Mouse (Mus musculus) gastrocnemius, postnatal 25 days (tissue): ENCODE results near the gene Fam83f. TPM values are rescaled to one million over a fixed set of nuclear protein-coding genes. Genes with fewer than 3 reads are reported as not detected.

Experiments used
- DNase-seq: peaks from one replicate; pipeline ENCODE4 v3.0.0; 2022
- total RNA-seq, 2 experiments: library from RNA; stranded (reverse); gene quantifications; 1 replicate in 1 of 2; 2 replicates in 1 of 2; pipeline ENCODE4 v1.2.3; 2021

The Fam83f gene
- total RNA-seq, 2 experiments from 2014 or later, result 0.11 to 0.13 TPM

DNA sequence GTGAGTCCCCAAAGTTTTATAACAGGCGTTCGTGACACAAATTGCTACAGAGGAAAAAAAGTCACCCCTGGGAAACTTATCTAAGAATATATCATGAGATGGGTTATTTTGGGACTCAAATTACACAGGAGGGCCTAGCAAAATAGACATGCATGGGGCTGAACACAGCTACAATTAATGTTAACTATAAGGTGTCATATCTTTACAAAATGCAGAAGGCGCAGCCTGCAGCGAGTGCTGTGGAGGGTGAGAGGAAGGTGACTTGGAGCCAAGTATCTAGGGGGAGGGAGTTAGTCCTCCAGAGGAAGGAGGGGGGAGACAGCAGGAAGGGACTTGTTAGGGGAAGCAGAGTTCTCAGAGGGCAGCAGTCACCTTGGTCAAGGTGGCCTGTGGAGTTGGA, 7.2 kb upstream of the Fam83f start:
- DNase-seq, result no peak

DNA sequence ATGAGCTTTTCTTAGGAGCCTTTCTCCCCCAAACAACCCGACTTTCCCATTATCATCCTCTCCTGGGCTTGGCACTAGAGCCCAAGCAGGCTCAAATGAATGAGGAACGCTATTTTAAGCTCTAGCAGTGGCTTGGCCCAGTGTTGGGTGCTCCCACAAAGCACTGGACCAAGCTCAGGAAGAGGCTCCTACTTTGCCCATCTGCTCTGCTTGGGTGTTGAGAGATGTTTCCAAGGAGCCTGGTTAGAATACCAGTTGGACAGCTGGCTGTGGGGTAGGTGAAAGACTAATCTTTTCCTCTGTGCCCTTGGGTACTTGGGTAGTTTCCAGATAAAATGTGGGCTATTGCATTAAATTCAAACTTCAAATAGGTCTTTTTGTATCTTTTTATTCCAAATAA, 1.2 kb downstream of the Fam83f start:
- DNase-seq, result no peak

DNA sequence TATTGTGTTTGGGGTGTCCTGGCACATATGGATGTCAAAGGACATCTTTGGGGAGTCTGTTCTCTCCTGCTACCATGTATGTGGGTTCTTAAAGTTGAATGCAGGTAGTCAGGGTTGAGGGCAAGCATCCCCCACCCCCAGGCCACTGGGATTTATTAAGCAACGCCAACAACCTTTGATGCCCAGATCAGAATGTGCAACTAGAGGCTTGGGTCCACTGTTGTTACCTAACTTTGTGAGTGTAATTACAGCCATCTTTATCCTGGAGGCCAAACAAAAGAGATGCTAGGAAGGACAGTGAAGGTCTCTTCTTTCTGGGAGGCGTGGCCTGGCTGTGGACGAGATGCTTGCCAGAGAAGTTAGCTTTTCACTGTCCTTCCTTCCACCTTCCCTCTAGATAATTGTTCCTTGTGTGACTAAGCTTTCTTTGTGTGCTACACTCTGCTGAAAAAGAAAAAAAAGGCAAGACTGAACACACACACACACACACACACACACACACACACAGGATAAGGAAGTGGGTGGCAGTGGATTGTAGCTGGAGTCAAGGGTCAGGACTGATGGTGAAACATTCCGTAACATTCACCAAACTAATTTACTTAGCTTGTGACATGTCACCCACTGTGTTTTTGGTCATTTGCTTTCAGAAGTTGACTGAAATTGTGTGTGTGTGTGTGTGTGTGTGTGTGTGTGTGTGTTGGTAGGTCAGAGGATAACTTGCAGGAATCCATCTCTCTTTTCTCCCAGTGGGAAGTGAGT, 1.9 kb downstream of the Fam83f start:
- no peak for DNase-seq

DNA sequence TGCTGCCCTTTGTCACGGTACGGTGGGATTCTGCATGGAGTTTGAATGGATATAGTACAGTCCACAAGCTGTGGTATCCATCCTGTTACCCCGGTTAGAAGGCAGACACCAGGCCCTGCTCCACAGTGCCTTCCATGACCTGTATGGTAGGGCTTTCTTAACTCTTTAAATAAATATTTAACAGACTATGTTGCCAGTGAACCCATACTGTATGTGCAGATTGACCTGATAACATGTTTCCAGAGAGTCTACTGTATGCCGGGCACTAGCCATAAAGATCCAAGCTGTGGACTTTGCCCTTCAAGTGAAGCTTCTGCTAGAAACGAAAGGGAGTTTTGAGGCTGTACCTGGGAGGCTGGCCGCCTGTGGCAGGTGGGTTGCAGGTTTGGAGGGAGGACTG, 3.1 kb downstream of the Fam83f start:
- DNase-seq, result no peak

DNA sequence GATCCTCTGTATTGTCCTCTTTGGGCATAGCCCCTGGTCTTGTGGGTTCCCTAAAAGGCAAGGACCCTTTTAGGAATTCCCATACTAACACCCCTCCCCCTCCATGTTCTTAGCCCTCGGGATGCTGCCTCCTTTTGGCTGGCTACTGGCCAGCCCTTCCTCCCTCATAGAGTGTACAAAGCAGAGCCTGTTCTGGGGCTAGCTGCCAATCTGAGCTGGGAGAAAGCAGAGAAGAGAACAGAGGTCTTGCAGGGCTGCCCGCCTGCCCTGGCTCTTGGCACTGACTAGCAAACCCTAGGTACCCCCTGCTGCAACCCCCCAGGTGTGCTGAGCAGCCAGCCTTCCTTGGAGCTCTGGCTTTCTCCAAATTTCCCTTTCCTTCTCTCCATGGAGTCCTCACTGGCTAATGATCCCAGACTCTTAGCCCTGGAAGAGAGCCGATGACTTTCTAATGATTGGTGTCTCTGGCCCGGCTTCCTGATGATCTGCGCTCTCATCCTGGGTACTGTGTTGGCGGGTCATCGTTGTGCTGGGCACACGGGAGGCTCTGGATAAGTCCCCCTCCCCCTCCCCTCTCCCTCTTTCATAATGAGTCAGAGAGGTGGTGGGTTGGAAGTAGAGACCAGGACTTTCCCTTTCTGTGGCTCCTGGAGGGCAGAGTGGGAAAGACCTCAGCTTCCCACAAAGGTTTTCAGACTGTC, 8.0 kb downstream of the Fam83f start:
- DNase-seq, result no peak

DNA sequence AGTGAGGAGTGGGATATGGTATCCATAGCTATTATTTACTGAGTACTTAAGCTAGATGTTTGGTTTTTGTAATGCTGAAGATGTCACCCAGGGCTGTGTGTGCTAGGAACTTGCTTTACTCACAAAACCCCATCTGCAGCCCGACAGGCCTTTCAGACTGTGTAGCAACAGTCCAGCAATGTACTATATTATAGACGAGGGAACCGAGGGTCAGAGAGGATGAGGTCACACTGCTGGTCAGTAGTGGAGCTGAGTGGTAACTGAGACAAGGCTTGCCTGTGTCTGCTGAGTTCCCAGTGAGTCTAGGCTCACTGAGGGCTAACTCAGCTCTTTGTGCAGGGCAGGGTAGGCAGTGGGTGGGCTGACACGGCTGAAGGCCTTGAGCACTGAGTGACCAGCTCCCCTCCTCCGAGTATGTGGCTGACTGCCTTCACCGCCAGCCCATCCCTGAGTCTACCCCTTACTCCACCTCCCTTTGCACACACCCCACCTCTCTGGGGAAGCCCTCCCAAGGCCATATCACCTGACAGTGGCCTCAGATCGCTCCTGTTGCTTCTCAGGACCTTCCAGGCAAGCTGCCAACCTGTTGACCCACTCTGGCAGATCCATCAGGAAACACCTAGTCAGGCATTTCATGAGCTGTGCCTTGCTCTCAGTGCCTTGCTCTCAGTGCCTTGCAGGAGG, 8.8 kb downstream of the Fam83f start:
- no peak for DNase-seq

DNA sequence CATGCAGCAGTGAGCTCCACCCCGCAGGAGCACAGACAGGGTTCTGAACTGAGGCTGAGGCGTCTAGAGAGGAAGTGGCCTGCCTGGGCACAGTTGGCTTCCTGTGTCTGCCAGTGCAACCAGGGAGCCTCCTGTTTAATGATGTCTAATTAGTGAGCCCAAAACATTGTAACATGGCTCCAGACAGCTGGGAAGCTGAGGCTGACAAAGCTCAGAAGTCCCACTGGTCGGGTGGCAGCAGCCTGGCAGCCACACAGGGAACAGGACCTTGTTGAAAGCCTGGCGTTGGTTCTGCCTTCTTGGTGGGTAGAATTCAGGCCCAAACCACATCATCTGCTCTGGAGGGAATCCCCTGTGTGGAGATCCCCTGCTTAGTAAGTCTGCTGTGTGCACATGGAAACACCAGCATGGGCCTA, 9.8 kb downstream of the Fam83f start:
- no peak for DNase-seq

DNA sequence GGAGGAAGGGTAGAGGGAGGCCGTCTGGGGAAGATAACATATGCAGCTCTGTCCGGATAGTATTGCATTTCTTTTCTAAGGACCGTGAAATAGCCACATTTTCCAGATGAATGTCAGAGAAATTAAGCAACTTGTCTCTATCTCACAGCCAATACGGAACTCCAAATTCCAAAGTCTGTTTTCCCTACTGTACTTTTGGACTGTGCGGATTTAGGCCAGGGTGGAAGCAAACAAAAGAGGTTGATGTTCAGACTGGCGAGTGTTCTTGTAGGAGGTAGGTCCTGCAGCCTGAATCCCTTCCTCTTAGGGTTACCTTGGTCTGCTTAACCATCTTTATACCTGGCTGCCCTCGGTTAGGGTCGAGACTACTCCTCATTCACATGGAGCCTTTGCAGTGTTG, 10.7 kb downstream of the Fam83f start:
- DNase-seq, result no peak

DNA sequence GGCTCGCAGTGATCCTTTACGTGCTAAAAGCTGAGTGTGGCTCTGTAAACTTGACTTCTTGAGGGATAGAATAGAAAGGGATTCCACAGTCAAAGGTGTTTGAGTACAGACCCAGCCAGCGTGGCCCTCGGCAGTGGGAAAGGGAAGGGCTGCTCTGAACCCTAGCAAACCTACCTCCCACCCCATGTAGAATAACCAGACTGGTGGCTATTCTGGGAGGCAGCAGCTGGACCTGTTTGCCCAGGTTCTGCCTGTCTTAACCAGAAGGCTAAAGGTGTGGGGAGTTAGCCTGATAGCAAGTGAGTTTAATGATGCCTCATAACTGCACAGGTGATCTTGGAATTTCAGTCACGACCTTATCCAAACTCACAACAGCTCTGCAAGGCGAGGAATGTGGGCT, 11.5 kb downstream of the Fam83f start:
- no peak for DNase-seq

DNA sequence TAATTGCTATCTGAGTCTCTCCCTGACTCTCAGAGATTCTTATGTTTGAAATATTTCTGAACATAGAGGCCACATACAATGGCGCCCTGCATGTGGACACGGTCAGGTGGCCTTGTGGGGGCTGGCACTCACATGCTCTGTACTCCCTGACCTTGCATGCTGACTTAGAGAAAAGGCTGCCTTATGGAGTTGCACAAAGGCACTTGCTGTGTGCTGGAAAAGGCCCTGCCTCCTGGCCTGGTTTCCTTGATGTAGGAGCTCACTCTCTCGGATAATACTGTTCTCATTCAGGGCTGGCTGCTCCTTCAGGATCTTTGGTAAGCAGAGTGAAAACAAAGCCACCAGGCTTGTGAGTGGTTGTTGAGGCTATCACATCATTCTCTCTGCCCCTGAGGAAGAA, 12.3 kb downstream of the Fam83f start:
- DNase-seq, result no peak

DNA sequence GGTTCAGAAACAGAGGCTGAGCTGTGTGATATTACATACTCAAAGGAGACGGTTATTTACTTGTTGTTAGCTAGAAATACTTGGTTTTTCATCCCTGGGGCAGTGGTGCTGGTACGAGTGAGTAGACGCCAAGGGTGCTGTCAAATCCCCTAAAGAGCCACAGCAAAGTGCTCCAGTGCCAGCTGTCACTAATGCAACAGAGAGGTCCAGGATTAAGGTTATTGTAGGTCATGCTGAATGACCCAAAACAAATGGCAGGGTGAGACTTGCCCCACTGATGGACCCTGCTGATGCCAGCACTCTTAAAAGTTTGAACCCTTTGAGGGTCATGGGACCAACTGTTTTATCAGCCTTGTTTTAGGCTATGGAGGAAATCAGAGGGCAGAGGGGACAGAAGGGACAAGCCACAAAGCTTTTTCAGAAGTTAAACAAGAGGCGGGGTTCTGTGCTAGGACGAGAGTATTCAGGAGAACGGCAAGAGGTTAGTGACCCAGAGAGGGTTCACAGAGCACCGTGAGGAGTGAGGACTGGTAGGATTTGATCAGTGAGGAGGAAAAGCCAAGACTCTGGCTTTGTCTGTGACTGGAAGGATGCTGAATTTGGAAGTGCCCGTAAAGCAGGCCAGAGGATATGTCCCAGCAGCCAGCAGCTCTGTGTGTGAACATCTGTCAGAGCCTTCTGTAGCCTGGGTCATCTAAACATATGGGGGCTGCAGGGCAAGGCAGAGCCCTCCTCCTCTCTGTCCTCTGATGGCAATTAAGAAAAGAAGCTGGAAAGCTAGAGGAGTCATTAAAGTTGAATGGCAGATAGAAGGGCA, 13.3 kb downstream of the Fam83f start:
- DNase-seq, result no peak

DNA sequence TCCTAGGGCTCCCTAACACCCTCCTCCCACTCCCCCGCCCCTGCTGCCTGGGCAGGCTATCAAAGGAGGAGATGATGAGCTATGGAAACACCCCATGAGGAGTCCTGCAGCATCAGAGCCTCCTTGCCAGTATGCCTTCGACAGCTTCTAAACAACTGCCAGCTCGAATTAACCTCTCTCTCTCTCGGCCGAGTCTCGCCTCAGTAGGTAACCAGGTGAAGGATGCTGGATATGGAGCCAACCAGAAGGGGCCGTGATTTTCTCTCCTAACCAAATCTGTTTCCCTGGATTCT, 13.9 kb downstream of the Fam83f start:
- no peak for DNase-seq

DNA sequence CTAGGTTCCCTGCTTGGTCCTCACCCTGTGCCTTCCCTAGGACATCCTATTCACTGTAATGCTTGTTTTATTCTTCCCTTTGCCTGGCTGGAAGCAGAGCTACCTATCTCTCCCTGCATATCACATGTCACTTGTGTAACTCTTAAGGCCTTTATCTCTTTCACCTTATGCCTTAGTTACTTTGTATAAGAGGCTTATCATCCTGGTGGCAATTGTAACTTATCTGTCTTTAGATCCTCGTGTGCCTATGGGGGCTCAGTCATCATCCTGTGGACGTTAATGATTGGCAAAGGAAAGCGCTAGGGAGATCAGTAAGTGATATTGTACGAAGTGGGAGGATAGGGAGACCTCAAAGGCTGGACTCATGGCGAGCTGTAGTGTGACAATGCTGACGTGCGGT, 16.9 kb downstream of the Fam83f start:
- DNase-seq, result no peak

DNA sequence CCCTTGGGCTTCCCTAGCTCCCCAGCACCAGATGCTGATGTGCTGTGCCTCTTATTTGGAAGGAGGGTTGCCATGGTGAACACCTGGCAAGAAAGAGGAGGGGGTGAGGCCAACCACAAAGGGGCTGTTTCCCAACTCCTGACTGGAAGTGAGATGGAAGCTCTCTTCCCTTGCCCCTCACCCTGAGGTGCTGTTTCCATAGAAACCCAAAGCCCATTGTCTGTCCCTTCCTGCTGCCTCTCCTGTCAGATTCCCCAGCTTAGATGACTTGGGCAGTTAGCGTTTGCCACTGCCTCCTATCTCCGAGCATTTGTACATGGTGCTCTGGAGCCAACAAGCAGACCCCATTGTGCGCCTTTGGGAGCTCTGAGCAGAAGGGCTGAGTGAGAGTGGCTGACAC, 21.8 kb downstream of the Fam83f start:
- no peak for DNase-seq

DNA sequence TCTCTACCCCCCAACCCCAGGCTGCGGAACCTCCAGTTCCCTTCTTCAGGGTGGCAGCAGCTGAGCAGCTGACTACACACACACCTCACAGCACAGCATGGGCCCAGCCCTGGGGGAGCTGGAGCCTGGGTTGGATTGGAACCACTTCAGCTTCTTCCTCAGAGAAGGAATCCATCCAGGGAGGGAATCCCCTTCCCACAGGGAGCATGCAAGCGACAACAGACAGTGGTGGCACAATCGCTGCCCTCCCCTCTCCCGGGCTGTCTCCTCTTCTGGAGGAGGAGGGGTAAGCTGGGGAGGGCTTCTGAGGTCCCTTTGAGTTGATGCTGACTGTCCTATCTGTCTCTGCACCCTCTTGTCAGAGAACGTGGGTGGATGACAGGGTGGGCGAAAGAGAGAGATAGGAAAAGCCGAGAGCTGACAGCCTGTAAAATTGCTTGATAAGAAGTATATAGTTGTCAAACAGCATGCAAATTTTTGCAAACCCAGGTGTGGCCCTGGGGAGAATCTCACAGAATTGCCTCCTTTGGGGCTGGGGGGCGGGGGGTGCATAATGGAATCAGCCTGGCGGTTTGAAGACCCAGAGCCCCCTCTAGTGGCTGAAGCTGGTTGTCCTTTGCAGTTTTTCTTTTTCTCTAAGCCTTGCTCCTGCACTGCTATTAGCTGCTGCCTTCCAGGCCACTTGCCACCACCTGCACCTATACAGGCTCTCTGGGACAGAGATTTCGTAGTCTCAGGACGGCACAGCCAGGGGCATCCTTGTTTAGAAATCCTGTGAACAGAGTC, 22.7 kb downstream of the Fam83f start:
- DNase-seq, result no peak

DNA sequence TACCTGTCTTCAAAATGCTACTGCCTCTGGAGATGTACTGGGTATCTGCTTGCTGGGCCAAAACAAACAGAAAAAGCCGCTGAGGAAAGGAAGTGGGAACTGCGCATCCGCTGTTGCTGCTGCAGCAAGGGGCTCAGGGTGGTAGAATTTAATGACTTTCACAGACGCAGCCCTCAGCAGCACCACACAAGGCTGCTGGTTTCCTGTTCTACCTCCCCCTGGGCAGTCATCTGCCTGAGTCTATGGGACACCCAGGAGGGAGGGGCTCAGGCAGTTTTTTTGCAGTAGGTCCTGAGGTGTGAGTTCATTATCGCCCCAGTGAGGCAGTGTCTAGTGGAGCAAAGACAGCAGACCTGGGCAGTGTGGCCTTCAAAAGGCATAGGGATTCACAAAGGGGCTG, 25.9 kb downstream of the Fam83f start:
- DNase-seq, result no peak

DNA sequence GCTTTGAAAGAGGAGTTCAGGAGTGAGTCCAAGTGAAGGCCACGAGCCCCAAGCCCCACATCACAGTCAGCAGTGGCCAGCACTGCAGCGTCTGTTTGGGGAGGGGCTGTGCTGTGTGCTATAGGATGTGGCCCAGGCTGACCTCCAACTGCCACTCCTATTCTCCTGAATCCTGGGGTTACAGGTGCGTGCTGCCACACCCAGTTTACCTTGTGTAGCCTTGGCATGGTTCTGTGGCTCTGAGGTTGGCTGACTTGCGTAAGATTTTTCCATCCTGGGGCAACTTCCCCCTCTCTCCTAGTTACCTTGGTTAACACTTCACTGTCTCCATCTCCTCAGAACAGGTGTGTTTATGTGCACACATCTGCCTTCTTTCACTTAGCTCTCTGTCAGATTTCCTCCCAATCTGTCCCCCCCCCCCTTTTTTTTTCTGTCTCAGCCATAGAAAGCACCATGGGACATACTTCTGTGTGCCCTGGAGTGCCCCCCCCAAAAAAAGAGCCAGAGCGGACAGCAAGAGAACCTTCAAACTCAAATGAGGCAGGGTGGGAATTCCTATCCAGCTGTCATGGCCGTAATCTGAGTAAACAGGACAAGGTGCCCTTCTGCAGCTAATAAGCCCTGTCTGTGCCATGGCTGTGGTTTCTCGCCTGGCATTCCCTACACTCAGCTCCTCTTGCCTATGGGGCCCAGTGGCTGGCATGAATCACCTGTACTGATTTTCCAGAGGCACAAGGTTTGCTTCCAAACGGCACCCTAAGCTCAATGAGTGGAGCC, 30.0 kb downstream of the Fam83f start:
- DNase-seq, result no peak

DNA sequence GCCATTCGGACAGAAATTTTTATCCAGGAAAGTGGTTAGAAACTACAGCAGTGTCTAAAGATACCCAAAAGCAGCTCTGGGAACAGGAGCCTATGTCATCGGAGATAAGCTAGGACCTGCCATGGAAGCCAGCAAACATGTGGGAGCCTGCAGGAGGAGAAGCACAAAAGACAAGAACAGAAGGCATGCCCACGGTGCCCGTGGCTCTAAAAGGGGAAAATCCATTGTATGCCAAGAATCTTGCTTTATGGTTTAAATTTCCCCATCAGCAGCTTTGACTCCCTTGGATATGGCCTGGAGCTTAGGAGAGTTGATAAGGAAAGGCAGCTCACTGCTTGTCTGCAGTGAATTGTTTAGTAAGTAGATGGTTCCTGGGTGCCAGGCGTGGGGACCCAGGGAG, 31.3 kb downstream of the Fam83f start:
- DNase-seq, result no peak

DNA sequence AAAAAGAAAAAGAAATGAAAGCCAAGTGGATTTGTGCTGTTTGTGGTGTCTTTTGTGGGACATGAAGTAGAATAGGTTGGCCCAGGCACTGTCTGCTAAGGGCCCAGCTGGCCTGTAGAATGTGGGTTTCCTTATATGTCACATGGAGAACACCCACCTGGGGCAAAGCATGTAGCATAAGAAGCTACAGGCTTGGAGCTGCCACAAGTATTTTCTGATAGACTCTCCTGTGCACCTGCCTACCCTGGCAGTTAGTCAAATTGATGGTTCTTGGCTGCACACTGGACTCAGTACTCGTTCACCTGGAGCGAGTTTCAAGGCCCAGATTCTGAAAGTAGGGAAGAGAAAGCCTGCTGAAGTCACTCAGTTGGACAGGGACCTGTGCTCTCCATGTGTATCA, 31.8 kb downstream of the Fam83f start:
- DNase-seq, result no peak

DNA sequence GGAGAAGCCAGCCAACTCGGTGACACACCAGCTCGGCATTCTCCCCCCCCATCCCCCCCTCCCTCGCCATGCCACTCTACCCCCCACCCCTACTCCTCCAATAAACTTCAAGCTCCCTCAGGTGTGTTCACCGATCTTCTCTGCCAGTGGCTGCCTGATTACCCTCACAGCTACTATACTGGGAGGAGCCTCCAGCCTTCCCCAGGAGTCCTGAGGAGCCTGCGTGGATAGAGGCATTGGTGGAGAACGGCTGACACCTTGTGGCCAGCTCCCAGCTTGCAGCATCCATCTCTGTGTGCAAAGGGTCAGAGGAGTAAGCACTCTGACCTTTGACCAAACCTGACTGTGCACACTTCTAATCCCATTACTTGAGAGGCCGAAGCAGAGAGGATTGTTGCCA, 32.6 kb downstream of the Fam83f start:
- peak; percentile 73 for DNase-seq
